Mouse (Mus musculus) gastrocnemius, adult 8-10 months (tissue): ENCODE results near the gene Cdk2ap2. TPM values are rescaled to one million over a fixed set of nuclear protein-coding genes. Genes with fewer than 3 reads are reported as not detected.
"Not testable (repeated sequence)": the region's sequence is repeated elsewhere in the genome, so short reads cannot be mapped to it uniquely, and the experiment has no call there.

Source experiments
- DNase-seq, 2 experiments: peaks; one replicate each; pipeline ENCODE4 v3.0.0; 2022; ENCODE audit warnings: low spot score in 2 of 2
- total RNA-seq, 4 experiments: library from RNA; stranded (reverse); gene quantifications; 2 replicates each; pipeline ENCODE4 v1.2.4; 2022

Cdk2ap2 gene
- total RNA-seq, 4 experiments from 2014 or later = 14.0 to 20.3 (median 18.0) TPM

- DNase-seq = no peak
Observed at GRCm38 (mm10) chr19:4115144-4115543, 18.2 kb downstream of the Cdk2ap2 start.

GRCm38 (mm10) chr19:4115816-4116215, 18.8 kb downstream of the Cdk2ap2 start:
- DNase-seq = no peak

- no peak for DNase-seq
Observed at GRCm38 (mm10) chr19:4117006-4117405, 20.0 kb downstream of the Cdk2ap2 start.

GRCm38 (mm10) chr19:4118350-4118749, 21.4 kb downstream of the Cdk2ap2 start:
- no peak for DNase-seq

- DNase-seq = no peak
Observed at GRCm38 (mm10) chr19:4119716-4120487, 22.9 kb downstream of the Cdk2ap2 start.

GRCm38 (mm10) chr19:4120496-4120895, 23.5 kb downstream of the Cdk2ap2 start:
- no peak for DNase-seq

GRCm38 (mm10) chr19:4121097-4121805, 24.3 kb downstream of the Cdk2ap2 start:
- DNase-seq = peak; percentile 98

- DNase-seq = not testable (repeated sequence)
Observed at GRCm38 (mm10) chr19:4121896-4122295, 24.9 kb downstream of the Cdk2ap2 start.

- DNase-seq = no peak
Observed at GRCm38 (mm10) chr19:4122411-4123370, 25.7 kb downstream of the Cdk2ap2 start.

GRCm38 (mm10) chr19:4124432-4124831, 27.4 kb downstream of the Cdk2ap2 start:
- DNase-seq = no peak

GRCm38 (mm10) chr19:4125268-4125667, 28.3 kb downstream of the Cdk2ap2 start:
- not testable (repeated sequence) for DNase-seq

GRCm38 (mm10) chr19:4125741-4126696, 29.0 kb downstream of the Cdk2ap2 start, which contains the start of gene Aip:
Gene Aip, minus strand, starts transcription at chr19:4125858.
- peak; percentile 96 to 98 for DNase-seq

- DNase-seq = no peak
Observed at GRCm38 (mm10) chr19:4126759-4127495, 29.9 kb downstream of the Cdk2ap2 start.

GRCm38 (mm10) chr19:4129462-4129861, 32.5 kb downstream of the Cdk2ap2 start:
- no peak for DNase-seq

- no peak for DNase-seq
Observed at GRCm38 (mm10) chr19:4130106-4130505, 33.1 kb downstream of the Cdk2ap2 start.

- no peak for DNase-seq
Observed at GRCm38 (mm10) chr19:4131075-4131474, 34.1 kb downstream of the Cdk2ap2 start.

GRCm38 (mm10) chr19:4131768-4132167, 34.8 kb downstream of the Cdk2ap2 start:
- no peak for DNase-seq

- no peak for DNase-seq
Observed at GRCm38 (mm10) chr19:4134354-4134753, 37.4 kb downstream of the Cdk2ap2 start.

- not testable (repeated sequence) for DNase-seq
Observed at GRCm38 (mm10) chr19:4135229-4135962, 38.4 kb downstream of the Cdk2ap2 start.
